Mouse (Mus musculus): Measurements from ENCODE around the gene Znrf1.

- TF ChIP-seq POLR2A (IDR thresholded peaks at IDR 0.05; ENCODE audit: borderline replicate concordance, low read depth, low read length) = no peak
- no peak for TF ChIP-seq CTCF (IDR thresholded peaks at IDR 0.05; ENCODE audit: low read depth, low read length)
These were observed 27.3 kb upstream of the Znrf1 start for GRCm38 (mm10) chr8:111508566-111508965.

Measured in bone marrow macrophage, adult 2 months (primary cell).